Mouse (Mus musculus) left cerebral cortex, adult 11 months (tissue): ENCODE results near the gene Cyp2e1.

Experiments used
- DNase-seq: peaks from one replicate; pipeline ENCODE4 v3.0.0; 2022; ENCODE audit warnings: low spot score

Gene Cyp2e1

GRCm38 (mm10) chr7:140810496-140810895 lies 47.0 kb downstream of the Cyp2e1 start:
- DNase-seq = no peak

GRCm38 (mm10) chr7:140811714-140812113 lies 48.2 kb downstream of the Cyp2e1 start:
- no peak for DNase-seq

GRCm38 (mm10) chr7:140812850-140813249 lies 49.3 kb downstream of the Cyp2e1 start:
- DNase-seq = no peak

GRCm38 (mm10) chr7:140820173-140820572 lies 56.6 kb downstream of the Cyp2e1 start:
- DNase-seq = no peak

DNA sequence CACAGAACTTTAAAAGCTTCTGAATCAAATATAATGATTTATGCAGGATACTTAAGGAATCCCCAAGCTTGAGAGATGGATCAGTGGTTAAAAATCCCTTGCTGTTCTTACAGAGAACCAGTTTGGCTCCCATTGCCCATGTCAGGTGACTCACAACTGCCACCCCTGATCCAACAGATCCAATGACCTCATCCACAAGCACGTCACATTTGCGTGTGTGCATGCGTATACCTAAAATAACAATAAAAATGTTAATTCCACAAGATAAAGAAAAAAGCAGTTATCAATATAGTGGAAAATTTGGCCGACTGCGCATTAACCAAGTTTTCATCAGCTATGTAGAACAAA lies 57.7 kb downstream of the Cyp2e1 start:
- no peak for DNase-seq

DNA sequence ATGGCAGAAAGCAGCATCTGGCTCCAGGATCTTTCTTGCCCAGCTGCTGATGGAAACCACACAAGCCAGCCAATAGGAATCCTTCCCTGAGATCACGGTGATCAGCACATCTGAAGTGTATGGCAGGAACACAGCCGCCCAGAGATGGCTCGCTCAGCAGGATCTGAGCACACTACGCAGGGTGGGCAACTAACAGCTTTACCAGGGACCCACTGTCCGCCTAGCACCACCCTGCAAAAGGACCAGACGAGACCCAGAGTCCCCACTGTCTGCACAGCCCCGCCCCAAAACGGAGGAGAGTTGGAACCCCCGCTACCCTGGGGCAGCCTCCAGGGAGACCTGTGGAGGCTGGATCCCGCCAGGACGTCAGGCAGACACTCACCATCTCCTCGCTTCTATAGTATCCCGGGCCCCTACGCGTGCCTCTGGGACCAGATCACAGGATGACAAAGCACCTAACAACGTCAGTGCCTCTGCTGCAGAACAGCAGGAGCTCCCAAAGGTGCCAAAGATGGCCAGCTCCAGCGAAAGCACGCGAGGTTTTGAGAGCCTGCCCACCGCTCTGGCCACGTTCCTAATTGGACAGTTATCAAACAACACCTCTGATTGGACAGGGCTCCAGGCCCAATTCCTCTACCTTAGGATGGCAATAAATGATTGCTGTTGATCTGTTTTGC lies 58.3 kb downstream of the Cyp2e1 start, which contains the start of gene Zfp941:
Gene Zfp941 (minus strand): TSS at position 526 of the 677 bp plus-strand sequence.
- peak; percentile 67 for DNase-seq

GRCm38 (mm10) chr7:140822731-140823130 lies 59.2 kb downstream of the Cyp2e1 start:
- no peak for DNase-seq
